Mouse (Mus musculus) telencephalon, adult 2 months (tissue): ENCODE results near the gene Smtnl1.

ENCODE experiments used
- DNase-seq: peaks from one replicate; pipeline ENCODE4 v3.0.0-alpha.2; 2011; ENCODE audit warnings: low read depth, low spot score

The Smtnl1 gene

DNA sequence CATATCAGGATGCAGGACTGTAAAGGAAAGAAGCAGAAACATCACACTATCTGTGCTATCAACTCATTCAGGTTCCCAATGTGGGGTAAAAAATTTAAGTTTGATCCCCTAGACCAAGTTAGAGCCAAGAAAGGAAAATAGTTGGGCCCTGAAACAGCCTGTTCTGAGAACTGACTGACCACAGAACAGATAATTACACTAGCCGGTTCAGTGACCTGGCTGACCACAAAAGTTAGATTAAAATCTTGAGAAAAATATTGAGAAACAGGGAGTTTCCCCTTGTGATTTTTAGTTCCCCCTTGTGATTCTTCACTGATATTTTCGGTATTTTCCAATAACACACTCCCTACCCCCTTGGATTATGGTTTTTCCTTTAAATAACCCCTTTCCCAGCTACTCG, 28.6 kb downstream of the Smtnl1 start:
- DNase-seq, result no peak

DNA sequence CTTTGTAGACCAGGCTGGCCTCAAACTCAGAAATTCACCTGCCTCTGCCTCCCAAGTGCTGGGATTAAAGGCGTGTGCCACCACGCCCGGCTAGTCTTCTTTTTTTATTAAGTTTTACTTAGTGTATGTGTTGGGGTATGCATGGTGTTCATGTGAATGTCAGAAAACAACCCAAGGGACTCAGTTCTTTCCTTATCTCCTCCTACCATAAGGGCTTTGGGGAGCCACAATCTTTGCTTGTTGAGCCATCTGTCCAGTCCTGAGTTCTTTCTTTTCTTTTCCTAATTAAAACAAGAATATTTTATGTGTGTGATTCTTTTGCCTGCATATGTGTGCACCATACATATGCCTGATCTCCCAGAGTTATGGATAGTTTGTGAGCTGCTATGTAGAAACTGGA, 29.3 kb downstream of the Smtnl1 start:
- DNase-seq, result no peak

DNA sequence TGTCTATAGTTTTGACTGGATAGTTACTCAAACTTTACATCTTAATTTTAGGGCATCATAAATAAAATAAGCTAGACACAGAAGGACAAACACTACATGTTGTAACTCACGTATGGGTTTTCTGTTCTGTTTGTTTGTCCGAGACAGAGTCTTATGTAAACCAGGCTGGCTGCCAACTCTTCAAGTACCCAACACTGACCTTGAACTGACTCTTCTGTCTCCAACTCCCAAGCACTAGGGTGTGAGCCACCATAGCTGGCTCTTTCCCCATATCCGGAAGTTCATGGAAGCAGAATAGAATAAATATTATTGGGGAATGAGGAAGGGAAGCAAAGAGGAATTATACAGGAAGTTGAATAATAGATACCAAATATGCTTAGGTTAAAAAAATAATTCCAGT, 29.9 kb downstream of the Smtnl1 start:
- no peak for DNase-seq

- DNase-seq, result no peak
Observed at GRCm38 (mm10) chr2:84790418-84790817, 32.0 kb downstream of the Smtnl1 start.

- no peak for DNase-seq
Observed at GRCm38 (mm10) chr2:84788316-84788715, 34.1 kb downstream of the Smtnl1 start.

GRCm38 (mm10) chr2:84783840-84784566, 38.4 kb downstream of the Smtnl1 start:
- no peak for DNase-seq

GRCm38 (mm10) chr2:84783315-84783714, 39.1 kb downstream of the Smtnl1 start:
- DNase-seq, result no peak

DNA sequence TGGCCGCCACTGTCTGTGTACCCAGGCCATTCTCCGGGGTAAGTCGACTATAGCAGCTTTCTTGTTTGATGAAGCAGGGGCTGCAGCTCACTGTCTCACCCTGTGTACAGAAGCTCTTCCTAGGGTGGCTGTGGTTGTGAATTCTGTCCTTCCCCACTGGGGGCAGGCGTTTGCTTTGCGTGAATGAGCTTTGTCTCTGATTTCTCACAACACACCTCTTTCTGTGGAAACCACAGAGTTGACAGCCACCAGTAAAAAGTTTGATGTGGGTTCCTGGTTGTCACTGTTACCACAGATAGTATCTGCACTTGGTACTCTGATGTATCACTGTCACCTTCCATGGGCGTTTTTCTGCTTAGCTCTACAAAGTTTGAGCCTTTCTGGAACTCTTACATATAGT, 43.2 kb downstream of the Smtnl1 start:
- no peak for DNase-seq

- DNase-seq, result no peak
Observed at GRCm38 (mm10) chr2:84777706-84778105, 44.7 kb downstream of the Smtnl1 start.

DNA sequence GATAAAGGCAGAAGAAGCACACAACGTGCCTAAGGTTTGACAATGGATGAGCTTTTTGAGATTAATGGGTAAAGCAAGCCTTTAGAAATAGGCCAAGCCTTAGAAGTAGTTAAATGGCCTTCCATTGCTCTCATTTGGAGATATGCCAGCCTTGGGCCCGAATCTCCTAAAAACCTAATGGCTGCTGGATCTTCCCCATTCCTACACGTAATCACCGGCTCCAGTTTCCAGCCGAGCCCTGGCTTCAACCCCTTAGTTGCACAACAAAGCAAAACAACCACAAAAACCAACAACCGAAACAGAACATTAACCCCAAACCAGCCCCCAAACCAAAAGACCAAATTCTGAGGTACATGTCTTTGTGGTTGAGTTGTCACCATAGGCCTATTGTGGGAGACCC, 46.8 kb downstream of the Smtnl1 start:
- DNase-seq, result no peak

GRCm38 (mm10) chr2:84775241-84775640, 47.2 kb downstream of the Smtnl1 start, which contains the start of gene Serping1:
Serping1 (minus strand) TSS chr2:84775444.
- no peak for DNase-seq

- no peak for DNase-seq
Observed at GRCm38 (mm10) chr2:84774751-84775150, 47.7 kb downstream of the Smtnl1 start.

DNA sequence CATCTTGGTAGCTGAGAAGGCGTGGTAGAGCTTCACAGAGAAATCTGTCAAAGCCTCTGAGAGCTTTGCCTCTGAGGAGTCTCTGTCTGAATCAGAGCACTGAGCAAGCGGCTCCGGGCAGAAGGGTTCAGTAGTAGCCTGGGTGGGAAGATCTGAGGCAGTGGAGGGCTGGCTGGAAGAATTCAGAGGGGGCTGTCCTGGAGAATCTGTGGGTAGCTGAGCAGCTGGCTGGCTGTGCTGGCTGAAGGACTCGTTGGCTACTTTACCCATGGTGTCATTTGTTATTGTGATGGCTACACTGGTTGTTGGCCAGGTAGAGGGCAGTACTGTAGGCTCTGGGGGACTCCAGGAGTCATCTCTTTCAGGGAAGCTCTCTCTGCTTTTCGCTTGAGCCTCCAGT, 49.3 kb downstream of the Smtnl1 start:
- DNase-seq, result no peak

DNA sequence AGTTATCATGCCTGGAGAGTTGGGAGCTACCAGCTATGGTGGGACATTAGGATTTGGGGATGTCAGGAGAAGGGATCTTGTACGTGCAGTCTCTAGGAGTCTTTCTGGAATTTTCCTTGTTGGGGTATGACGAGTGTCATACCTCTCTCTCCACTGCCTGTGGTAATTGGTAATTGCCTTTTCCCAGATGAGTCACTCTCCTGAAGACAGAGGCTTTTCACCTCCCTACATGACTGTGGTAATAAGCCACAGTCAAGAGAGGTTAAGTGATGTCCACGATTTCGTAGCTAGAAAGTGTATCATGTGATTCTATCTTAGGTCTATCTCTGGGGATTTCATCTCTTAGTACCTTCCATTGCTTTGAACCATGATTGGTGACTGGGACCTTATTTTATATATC, 50.0 kb downstream of the Smtnl1 start:
- no peak for DNase-seq

DNA sequence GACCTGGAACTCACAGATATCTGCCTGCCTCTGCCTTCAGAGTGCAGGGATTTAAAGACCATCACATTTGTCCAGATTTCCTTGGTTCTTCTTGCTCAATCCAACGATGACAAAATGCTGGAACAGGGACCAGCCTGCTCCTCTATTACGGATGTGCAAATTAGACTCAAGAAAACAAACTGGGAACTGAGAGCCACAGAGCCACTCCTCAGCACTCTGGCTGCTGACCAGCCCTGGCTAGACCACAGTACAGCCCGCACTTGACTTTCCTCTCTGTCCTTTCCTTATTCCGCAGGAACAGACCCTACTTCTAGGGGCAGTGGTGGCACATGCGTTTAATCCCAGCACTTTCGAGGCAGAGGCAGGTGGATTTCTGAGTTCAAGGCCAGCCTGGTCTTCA, 52.0 kb downstream of the Smtnl1 start:
- no peak for DNase-seq

DNA sequence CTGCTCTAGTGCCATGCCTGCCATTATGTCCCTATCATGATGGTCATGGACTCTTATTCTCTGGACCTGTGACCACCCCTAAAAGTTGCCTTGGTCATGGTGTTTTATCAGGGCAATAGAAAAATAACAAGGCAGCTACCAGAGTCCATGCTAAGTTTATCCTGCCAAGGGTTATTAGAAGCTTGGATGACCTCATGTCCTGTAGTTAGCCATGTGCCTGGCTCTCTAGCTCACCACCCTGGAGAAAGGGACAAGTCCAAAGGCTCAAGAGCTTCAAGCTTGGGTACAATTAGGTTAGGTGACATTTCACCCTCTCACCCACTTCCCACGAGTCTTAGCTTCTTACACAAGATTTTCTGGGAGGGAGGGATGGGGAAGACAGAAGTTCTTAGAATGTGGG, 59.6 kb downstream of the Smtnl1 start:
- DNase-seq, result no peak

DNA sequence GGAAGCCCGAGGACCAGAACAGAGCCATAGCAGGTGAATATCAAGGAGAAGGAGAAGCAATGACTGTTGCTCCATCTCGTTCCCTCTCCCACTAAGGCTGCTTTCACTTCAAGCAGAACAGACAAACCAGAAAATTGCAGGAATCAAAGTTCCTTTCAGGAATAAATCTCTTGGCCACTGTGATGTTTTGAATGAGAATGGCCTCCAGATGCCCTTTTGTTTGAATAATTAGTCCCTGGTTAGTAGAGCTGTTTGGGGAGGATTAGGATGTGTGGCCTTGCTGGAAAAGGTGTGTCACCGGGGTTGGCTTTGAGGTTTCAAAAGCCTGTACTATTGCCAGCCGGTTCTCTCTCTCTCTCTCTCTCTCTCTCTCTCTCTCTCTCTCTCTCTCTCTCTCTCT, 60.2 kb downstream of the Smtnl1 start:
- DNase-seq, result no peak

DNA sequence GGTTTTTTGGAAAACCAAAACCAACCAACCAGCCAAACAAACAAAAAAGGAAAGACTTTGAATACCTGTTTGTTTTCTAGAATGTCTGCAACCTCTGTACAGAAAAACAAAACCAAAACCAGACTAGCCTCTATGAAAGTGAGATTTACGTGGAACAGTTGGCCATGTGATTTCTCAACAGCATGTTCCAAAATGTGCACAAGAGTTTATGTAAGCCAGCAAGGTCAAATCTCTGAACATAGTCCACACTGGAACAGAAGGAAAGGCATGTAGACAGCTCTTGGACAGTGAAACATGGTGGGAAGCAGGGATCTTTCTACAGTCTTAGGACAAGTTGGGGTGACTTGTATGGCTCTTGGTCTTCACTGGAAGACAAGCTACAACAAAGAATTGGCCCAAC, 60.6 kb downstream of the Smtnl1 start:
- DNase-seq, result no peak

GRCm38 (mm10) chr2:84761309-84761708, 61.1 kb downstream of the Smtnl1 start:
- no peak for DNase-seq
